Mouse (Mus musculus): ENCODE results near the gene Cpt1b. TPM values are rescaled to one million over a fixed set of nuclear protein-coding genes. Genes with fewer than 3 reads are reported as not detected.

Cpt1b gene
- total RNA-seq, 2 experiments from 2014 or later = 4.4 to 6.9 TPM

- no peak for ATAC-seq (replicated peaks; ENCODE audit: low FRiP score, poor library complexity, severe bottlenecking)
Measured at GRCm38 (mm10) chr15:89396883-89397282, 28.8 kb downstream of the Cpt1b start.

GRCm38 (mm10) chr15:89390081-89390480 lies 35.6 kb downstream of the Cpt1b start:
- no peak for ATAC-seq (replicated peaks; ENCODE audit: low FRiP score, poor library complexity, severe bottlenecking)

- no peak for ATAC-seq (replicated peaks; ENCODE audit: low FRiP score, poor library complexity, severe bottlenecking)
Measured at GRCm38 (mm10) chr15:89387127-89387526, 38.5 kb downstream of the Cpt1b start.

- no peak for ATAC-seq (replicated peaks; ENCODE audit: low FRiP score, poor library complexity, severe bottlenecking)
Measured at GRCm38 (mm10) chr15:89384617-89385016, 41.0 kb downstream of the Cpt1b start, which contains the start of gene Klhdc7b. TSS of gene Klhdc7b (plus strand) at chr15:89384917.

- no peak for ATAC-seq (replicated peaks; ENCODE audit: low FRiP score, poor library complexity, severe bottlenecking)
Measured at GRCm38 (mm10) chr15:89379429-89379828, 46.2 kb downstream of the Cpt1b start.

GRCm38 (mm10) chr15:89378831-89379401 lies 46.7 kb downstream of the Cpt1b start, which contains the start of gene Odf3b:
TSS of gene Odf3b (minus strand) at chr15:89379282.
- no peak for ATAC-seq (replicated peaks; ENCODE audit: low FRiP score, poor library complexity, severe bottlenecking)

- ATAC-seq (replicated peaks; ENCODE audit: low FRiP score, poor library complexity, severe bottlenecking) = no peak
Measured at GRCm38 (mm10) chr15:89377938-89378828, 47.5 kb downstream of the Cpt1b start.

- no peak for ATAC-seq (replicated peaks; ENCODE audit: low FRiP score, poor library complexity, severe bottlenecking)
Measured at GRCm38 (mm10) chr15:89377362-89377761, 48.3 kb downstream of the Cpt1b start.

GRCm38 (mm10) chr15:89376957-89377356 lies 48.7 kb downstream of the Cpt1b start, which contains the start of gene Tymp:
TSS of gene Tymp (minus strand) at chr15:89377039.
- no peak for ATAC-seq (replicated peaks; ENCODE audit: low FRiP score, poor library complexity, severe bottlenecking)

GRCm38 (mm10) chr15:89376040-89376439 lies 49.6 kb downstream of the Cpt1b start:
- ATAC-seq (replicated peaks; ENCODE audit: low FRiP score, poor library complexity, severe bottlenecking) = no peak

GRCm38 (mm10) chr15:89374801-89375534 lies 50.7 kb downstream of the Cpt1b start:
- no peak for ATAC-seq (replicated peaks; ENCODE audit: low FRiP score, poor library complexity, severe bottlenecking)

GRCm38 (mm10) chr15:89374340-89374739 lies 51.3 kb downstream of the Cpt1b start:
- ATAC-seq (replicated peaks; ENCODE audit: low FRiP score, poor library complexity, severe bottlenecking) = no peak

- ATAC-seq (replicated peaks; ENCODE audit: low FRiP score, poor library complexity, severe bottlenecking) = peak; percentile 70
Measured at GRCm38 (mm10) chr15:89373762-89374248, 51.9 kb downstream of the Cpt1b start, which contains the start of gene Sco2. TSS of gene Sco2 (minus strand) at chr15:89373846.

- ATAC-seq (replicated peaks; ENCODE audit: low FRiP score, poor library complexity, severe bottlenecking) = peak; percentile 84
Measured at GRCm38 (mm10) chr15:89373027-89373761, 52.5 kb downstream of the Cpt1b start.

- no peak for ATAC-seq (replicated peaks; ENCODE audit: low FRiP score, poor library complexity, severe bottlenecking)
Measured at GRCm38 (mm10) chr15:89372536-89372935, 53.1 kb downstream of the Cpt1b start.

- ATAC-seq (replicated peaks; ENCODE audit: low FRiP score, poor library complexity, severe bottlenecking) = no peak
Measured at GRCm38 (mm10) chr15:89372068-89372467, 53.6 kb downstream of the Cpt1b start.
